In the genomic region with DNA sequence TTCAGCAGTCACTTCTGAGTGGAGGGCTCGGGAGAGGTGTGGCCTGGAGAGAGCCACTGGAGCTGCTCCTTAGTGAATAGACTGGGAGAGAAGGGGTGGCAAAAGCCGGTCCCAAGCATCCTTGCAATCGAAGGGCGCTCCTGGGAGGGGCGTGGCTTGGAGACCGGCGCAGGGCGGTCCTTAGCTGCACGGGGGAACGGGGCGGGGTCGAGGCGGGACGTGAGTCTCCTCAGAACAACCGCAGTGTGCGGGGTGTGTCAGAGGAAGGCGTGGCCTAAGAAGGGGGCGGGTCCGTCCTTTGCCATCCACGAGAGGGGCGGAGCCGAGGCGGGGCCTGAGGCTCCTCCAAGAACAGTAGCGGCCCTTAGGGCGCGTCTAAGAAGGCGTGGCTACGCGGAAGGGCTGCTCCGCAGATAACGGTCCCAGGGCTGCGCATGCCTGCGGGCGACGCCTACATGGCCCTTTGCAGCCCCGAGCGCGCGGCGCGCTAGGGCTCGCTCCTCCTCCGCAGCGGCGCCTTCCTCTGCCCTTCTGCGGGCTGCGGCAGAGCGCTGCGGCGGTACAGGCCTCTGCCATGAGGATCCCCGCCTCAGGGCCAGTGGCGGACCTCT, we compare ENCODE assay signal across 8 mouse cellular contexts. TPM values are rescaled to one million over a fixed set of nuclear protein-coding genes. Genes with fewer than 3 reads are reported as not detected.
DNase-seq lines count a peak whose midpoint lies in the region; ATAC-seq and TF ChIP-seq lines count a peak whose summit lies in the region.

No protein-coding gene starts in this region.

- H3K4me1 ChIP-seq in erythroblast, embryonic 14.5 days (ENCODE audit: control insufficient read depth), result peaks cover 40% of the 10 kb centered on the region
- peaks cover 15% of the 10 kb centered on the region for H3K4me1 ChIP-seq in heart, embryonic 12.5 days (replicated peaks)
- no peaks in the 10 kb centered on the region for H3K4me1 ChIP-seq in kidney, postnatal 0 days (replicated peaks; ENCODE audit: insufficient read depth, low read length)
- peaks cover 2% of the 10 kb centered on the region; the same call in 1 of the 2 replicates for H3K4me1 ChIP-seq in liver, embryonic 11.5 days (replicated peaks; ENCODE audit: control insufficient read depth, insufficient read depth, low read length)
- H3K4me1 ChIP-seq in stomach, embryonic 15.5 days, result 0 out of 2 replicates have a peak, but pooled peaks cover 3% of the 10 kb centered on the region

- H3K9ac ChIP-seq in heart, embryonic 12.5 days, result peak overlapping the region; percentile 80
- peak overlapping the region; percentile 65 for H3K9ac ChIP-seq in kidney, postnatal 0 days (ENCODE audit: low read depth, low read length)
- H3K9ac ChIP-seq in liver, embryonic 11.5 days (ENCODE audit: low read depth, low read length), result peak overlapping the region; percentile 78
- H3K9ac ChIP-seq in stomach, embryonic 15.5 days, result peak overlapping the region; percentile 35; the same call in 1 of the 2 replicates

- WGBS in heart, embryonic 12.5 days, result under 1% methylated on average over 51 of the region's 52 CpGs
- WGBS in kidney, postnatal 0 days, result under 1% methylated on average over 40 of the region's 52 CpGs
- under 1% methylated on average over 50 of the region's 52 CpGs for WGBS in liver, embryonic 11.5 days
- under 1% methylated on average over 50 of the region's 52 CpGs for WGBS in stomach, embryonic 15.5 days

- no peaks in the 10 kb centered on the region for H3K9me3 ChIP-seq in erythroblast, embryonic 14.5 days (ENCODE audit: control insufficient read depth, low read length)
- H3K9me3 ChIP-seq in heart, embryonic 12.5 days (replicated peaks), result no peaks in the 10 kb centered on the region
- no peaks in the 10 kb centered on the region for H3K9me3 ChIP-seq in kidney, postnatal 0 days (replicated peaks; ENCODE audit: low read length)
- H3K9me3 ChIP-seq in liver, embryonic 11.5 days (ENCODE audit: control insufficient read depth, low read length), result no peaks in the 10 kb centered on the region
- no peaks in the 10 kb centered on the region for H3K9me3 ChIP-seq in stomach, embryonic 15.5 days

- peak; percentile 98 for ATAC-seq in heart, embryonic 12.5 days (ENCODE audit: insufficient number of reproducible peaks, low FRiP score)
- ATAC-seq in kidney, postnatal 0 days (replicated peaks; ENCODE audit: low FRiP score, low read depth), result peak; percentile 97
- peak; percentile 100 for ATAC-seq in liver, embryonic 11.5 days (replicated peaks; ENCODE audit: low FRiP score)
- ATAC-seq in stomach, embryonic 15.5 days (ENCODE audit: insufficient read depth, low FRiP score, low read depth), result peak; percentile 99

- H3K79me3 ChIP-seq in C2C12 (ENCODE audit: low read depth), result peaks cover 34% of the 10 kb centered on the region

- peaks cover 6% of the 10 kb centered on the region for H3K36me3 ChIP-seq in C2C12 (ENCODE audit: control insufficient read depth, insufficient read depth)
- peaks cover 22% of the 10 kb centered on the region for H3K36me3 ChIP-seq in erythroblast, embryonic 14.5 days (ENCODE audit: control insufficient read depth)
- peaks cover 15% of the 10 kb centered on the region for H3K36me3 ChIP-seq in heart, embryonic 12.5 days
- H3K36me3 ChIP-seq in kidney, postnatal 0 days (ENCODE audit: insufficient read depth, low read length), result no peaks in the 10 kb centered on the region
- no peaks in the 10 kb centered on the region for H3K36me3 ChIP-seq in liver, embryonic 11.5 days (ENCODE audit: control insufficient read depth, insufficient read depth, low read length)
- H3K36me3 ChIP-seq in stomach, embryonic 15.5 days, result no peaks in the 10 kb centered on the region

- no peak for TF ChIP-seq CTCF in C2C12 (IDR thresholded peaks at IDR 0.05; ENCODE audit: control insufficient read depth, insufficient read depth, insufficient read length)
- TF ChIP-seq CTCF in brain, embryonic 14.5 days (IDR thresholded peaks at IDR 0.05; ENCODE audit: borderline replicate concordance, extremely low read depth, insufficient read depth, insufficient read length), result no peak
- TF ChIP-seq CTCF in kidney, postnatal 0 days (IDR thresholded peaks at IDR 0.05; ENCODE audit: low read depth), result no peak

- H3K4me2 ChIP-seq in heart, embryonic 12.5 days, result peak overlapping the region; percentile 67
- H3K4me2 ChIP-seq in kidney, postnatal 0 days (ENCODE audit: low read length), result peak overlapping the region; percentile 94
- H3K4me2 ChIP-seq in liver, embryonic 11.5 days, result peak overlapping the region; percentile 59
- H3K4me2 ChIP-seq in stomach, embryonic 15.5 days, result peak overlapping the region; percentile 88

- peak overlapping the region; percentile 60 for H3K4me3 ChIP-seq in C2C12 (ENCODE audit: insufficient read depth, poor library complexity, severe bottlenecking)
- H3K4me3 ChIP-seq in erythroblast, embryonic 14.5 days (replicated peaks), result peak overlapping the region; percentile 78
- H3K4me3 ChIP-seq in heart, embryonic 12.5 days, result peak overlapping the region; percentile 80
- H3K4me3 ChIP-seq in kidney, postnatal 0 days (replicated peaks; ENCODE audit: low read depth, low read length), result peak overlapping the region; percentile 75
- peak overlapping the region; percentile 80 for H3K4me3 ChIP-seq in liver, embryonic 11.5 days (ENCODE audit: low read depth, low read length)
- peak overlapping the region; percentile 71 for H3K4me3 ChIP-seq in stomach, embryonic 15.5 days (replicated peaks)

- H3K79me2 ChIP-seq in C2C12 (ENCODE audit: control insufficient read depth, insufficient read depth), result peaks cover 43% of the 10 kb centered on the region

- H3K27me3 ChIP-seq in C2C12 (ENCODE audit: control insufficient read depth, insufficient read depth, insufficient read length), result no peaks in the 10 kb centered on the region
- peaks cover 17% of the 10 kb centered on the region for H3K27me3 ChIP-seq in erythroblast, embryonic 14.5 days (ENCODE audit: control insufficient read depth)
- peaks cover 2% of the 10 kb centered on the region; the same call in 1 of the 2 replicates for H3K27me3 ChIP-seq in heart, embryonic 12.5 days (replicated peaks)
- 0 out of 2 replicates have a peak, but pooled peaks cover 3% of the 10 kb centered on the region for H3K27me3 ChIP-seq in kidney, postnatal 0 days (ENCODE audit: insufficient read depth, low read length)
- H3K27me3 ChIP-seq in liver, embryonic 11.5 days (replicated peaks; ENCODE audit: control insufficient read depth, insufficient read depth, low read length), result no peaks in the 10 kb centered on the region; the same call in 1 of the 2 replicates
- H3K27me3 ChIP-seq in stomach, embryonic 15.5 days (replicated peaks), result no peaks in the 10 kb centered on the region

- peak overlapping the region; percentile 85 for H3K27ac ChIP-seq in heart, embryonic 12.5 days (ENCODE audit: poor library complexity, severe bottlenecking)
- peak overlapping the region; percentile 80 for H3K27ac ChIP-seq in kidney, postnatal 0 days
- peak overlapping the region; percentile 86 for H3K27ac ChIP-seq in liver, embryonic 11.5 days (ENCODE audit: low read depth, low read length)
- peak overlapping the region; percentile 83 for H3K27ac ChIP-seq in stomach, embryonic 15.5 days

- DNase-seq in brain, embryonic 14.5 days (ENCODE audit: low read depth), result peak; percentile 100
- DNase-seq in kidney, postnatal 0 days (ENCODE audit: low spot score), result peak; percentile 98
- DNase-seq in liver, embryonic 11.5 days (ENCODE audit: low spot score), result peak; percentile 99
- DNase-seq in natural killer cell, adult 2 months (ENCODE audit: low spot score in 2 of 2), result peak; percentile 100

- H3ac ChIP-seq in C2C12 (ENCODE audit: control insufficient read depth, insufficient read length, low read depth), result peak overlapping the region; percentile 86

- TF ChIP-seq POLR2A in brain, embryonic 14.5 days (IDR thresholded peaks at IDR 0.05; ENCODE audit: borderline replicate concordance, extremely low read depth, insufficient read depth, insufficient read length, poor library complexity, severe bottlenecking), result peak; percentile 95

TF ChIP-seq in C2C12, 6 proteins besides CTCF, POLR2A, EP300 and RAD21:
- TF ChIP-seq MYOG (IDR thresholded peaks at IDR 0.05; ENCODE audit: control insufficient read depth, extremely low read depth, insufficient read length), result no peak
- no peak for TF ChIP-seq USF1 (IDR thresholded peaks at IDR 0.05; ENCODE audit: low read depth)
- TF ChIP-seq MYOD1 (IDR thresholded peaks at IDR 0.05; ENCODE audit: control insufficient read depth, insufficient read length, low read depth), result no peak
- TF ChIP-seq CEBPB (IDR thresholded peaks at IDR 0.05; ENCODE audit: low read depth), result no peak
- peak; percentile 65 for TF ChIP-seq MAX (IDR thresholded peaks at IDR 0.05)
- TF ChIP-seq FOSL1 (IDR thresholded peaks at IDR 0.05; ENCODE audit: insufficient read depth, low read length, poor library complexity, severe bottlenecking), result no peak

RNA-seq across cellular contexts. Expression of gene Sacs, which starts 34.4 kb away (rescaled TPM):
- 2.7 TPM for polyA plus RNA-seq in C2C12 (2012; fragmentation: generic; extraction: Trizol)
- 10.4 and 12.1 TPM in 2 replicates for polyA plus RNA-seq in brain, embryonic 14.5 days (2012; rRNA removed)
- 0.02 TPM in 2 replicates for polyA plus RNA-seq in erythroblast, embryonic 14.5 days (2012)
- polyA plus RNA-seq in heart, embryonic 12.5 days (2016; fragmentation: Nextera tagmentation; extraction: Ambion mirVana), result 6.3 and 6.6 TPM in 2 replicates
- polyA plus RNA-seq in kidney, postnatal 0 days (2015; fragmentation: Nextera tagmentation; extraction: Ambion mirVana), result 1.2 TPM in 2 replicates
- polyA plus RNA-seq in liver, embryonic 11.5 days (2014; fragmentation: Nextera tagmentation; extraction: Ambion mirVana), result 3.4 and 3.5 TPM in 2 replicates
- 2.4 TPM in 2 replicates for polyA plus RNA-seq in stomach, embryonic 15.5 days (2015; fragmentation: Nextera tagmentation; extraction: Ambion mirVana)

Comparison
In these comparisons a context has a peak if more than half of its experiments do, and no peak if none do; other contexts are left out.
1. Peak in every context shown above with its lines: DNase-seq, ATAC-seq, H3K4me3 ChIP-seq and H3K27ac ChIP-seq.